Mouse (Mus musculus) adrenal gland, postnatal 36 days (tissue): ENCODE data around the gene Retnlb. TPM values are rescaled to one million over a fixed set of nuclear protein-coding genes. Genes with fewer than 3 reads are reported as not detected.
"Not testable (repeated sequence)": the region's sequence is repeated elsewhere in the genome, so short reads cannot be mapped to it uniquely, and the experiment has no call there.

Experiments used
- DNase-seq, 2 experiments: peaks; one replicate each; pipeline ENCODE4 v3.0.0; 2021; ENCODE audit warnings: mixed read lengths in 1 of 2
- long read RNA-seq, 2 experiments: library from polyadenylated mRNA; stranded (forward); transcript quantifications; one replicate each; pipeline ENCODE4 v2.0.0; 2021; ENCODE audit warnings: borderline sequencing depth in 2 of 2
- total RNA-seq, 2 experiments: library from RNA; stranded (reverse); gene quantifications; 2 replicates each; pipeline ENCODE4 v1.2.3; 2021

Retnlb gene
- total RNA-seq: not detected
- long read RNA-seq, experiment 1: 0 reads
- long read RNA-seq, experiment 2: 0 reads

DNA sequence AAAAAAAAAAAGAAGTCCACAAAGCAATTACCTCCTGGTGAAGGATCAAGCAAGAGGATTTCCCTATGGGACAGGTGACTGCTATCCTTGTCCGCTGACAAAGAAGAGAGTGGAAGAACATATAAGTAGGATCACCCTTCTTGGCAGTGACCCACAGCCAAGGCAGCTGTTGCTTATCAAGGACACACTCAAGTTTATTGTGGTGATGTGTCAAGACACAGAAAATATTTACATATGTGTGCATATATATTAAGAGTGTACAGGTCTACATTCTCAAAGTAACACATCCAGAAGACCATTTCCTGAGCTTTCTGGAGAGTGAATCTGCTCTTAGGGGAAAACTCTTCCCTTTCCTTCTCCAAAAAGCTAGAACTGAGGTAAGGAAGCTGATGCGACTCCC, at the start of gene Retnlb:
TSS of gene Retnlb (plus strand) at position 162 of the 400 bp plus-strand sequence.
- DNase-seq: no peak

DNA sequence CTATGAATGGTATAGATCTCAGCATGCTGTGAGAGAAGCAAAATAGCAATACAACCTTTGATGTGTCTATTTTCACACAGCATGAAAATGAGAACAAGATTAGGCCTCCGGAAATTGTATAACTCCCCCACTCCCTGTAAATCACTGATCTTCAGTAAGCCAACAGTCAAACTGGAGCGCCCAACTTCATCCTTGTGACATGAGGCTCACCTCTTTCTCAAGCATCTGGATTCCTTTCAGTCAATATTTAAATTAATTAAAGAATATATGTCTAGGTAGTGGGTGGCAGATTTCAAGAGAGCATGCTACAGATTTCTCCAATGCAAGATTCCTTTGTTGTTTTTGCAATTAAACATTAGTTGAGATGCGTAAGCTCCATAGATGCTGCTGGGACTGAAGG, 47.5 kb upstream of the Retnlb start:
- no peak for DNase-seq

DNA sequence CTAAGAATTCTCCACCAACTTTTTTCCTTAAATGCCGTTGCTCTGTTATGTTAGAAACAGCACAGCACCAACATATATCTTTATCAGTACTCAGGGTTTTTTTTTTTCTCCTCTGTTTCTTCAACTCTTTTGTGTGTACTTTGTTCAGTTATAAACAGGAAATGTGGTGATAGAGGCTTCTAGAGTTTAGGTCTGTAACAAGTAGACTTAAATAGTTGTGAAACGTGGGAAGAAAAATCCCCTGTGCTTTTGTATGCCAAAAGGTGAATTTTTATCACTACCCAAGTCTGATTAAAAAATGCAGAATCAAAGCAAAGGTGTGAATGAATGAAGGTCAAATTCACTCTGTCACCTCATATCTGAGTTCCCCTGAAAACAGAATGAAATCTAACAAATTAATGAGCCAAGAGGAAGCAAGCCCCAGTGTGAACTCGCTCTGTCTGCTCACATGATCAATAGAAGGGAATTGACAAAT, 44.6 kb upstream of the Retnlb start, which contains the start of gene Trat1:
TSS of gene Trat1 (minus strand) at position 51 of the 475 bp plus-strand sequence.
- DNase-seq: no peak

DNA sequence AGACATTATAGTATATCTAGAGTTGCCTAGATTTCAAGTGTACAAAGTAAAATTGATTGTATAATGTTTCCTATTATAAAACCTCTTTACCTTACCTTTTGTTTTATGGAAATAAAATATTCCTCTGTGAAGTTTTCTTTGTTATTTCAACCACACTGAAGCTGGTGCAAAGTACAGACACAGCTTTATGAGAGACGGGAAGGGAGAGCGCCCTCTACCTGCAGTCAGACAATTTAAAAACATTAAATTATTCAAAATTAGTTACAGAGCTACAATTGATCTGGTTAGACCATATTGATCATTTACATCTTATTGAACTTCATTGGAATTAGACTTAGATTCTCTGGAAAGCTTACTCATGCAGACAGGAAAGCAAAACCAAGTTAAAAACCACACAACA, 39.4 kb upstream of the Retnlb start:
- no peak for DNase-seq

DNA sequence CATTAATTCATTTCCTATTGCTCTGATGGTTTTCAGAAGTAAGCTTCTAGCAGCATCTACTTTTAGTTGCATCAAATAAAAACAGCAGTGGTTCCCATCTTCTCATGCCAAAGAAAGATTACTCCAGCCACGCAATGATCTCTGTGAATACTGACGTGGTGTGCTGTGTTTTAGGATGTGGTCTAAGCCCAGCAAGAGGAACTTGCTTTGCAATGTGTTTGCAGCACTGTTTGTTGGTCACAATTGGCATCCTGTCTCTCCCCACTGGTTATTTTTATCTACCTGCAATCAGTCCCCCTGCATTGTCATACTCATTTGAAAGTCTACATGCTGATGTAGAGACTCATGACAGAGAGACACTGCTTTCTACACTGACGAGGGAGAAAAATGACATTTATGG, 30.4 kb upstream of the Retnlb start:
- DNase-seq: no peak

DNA sequence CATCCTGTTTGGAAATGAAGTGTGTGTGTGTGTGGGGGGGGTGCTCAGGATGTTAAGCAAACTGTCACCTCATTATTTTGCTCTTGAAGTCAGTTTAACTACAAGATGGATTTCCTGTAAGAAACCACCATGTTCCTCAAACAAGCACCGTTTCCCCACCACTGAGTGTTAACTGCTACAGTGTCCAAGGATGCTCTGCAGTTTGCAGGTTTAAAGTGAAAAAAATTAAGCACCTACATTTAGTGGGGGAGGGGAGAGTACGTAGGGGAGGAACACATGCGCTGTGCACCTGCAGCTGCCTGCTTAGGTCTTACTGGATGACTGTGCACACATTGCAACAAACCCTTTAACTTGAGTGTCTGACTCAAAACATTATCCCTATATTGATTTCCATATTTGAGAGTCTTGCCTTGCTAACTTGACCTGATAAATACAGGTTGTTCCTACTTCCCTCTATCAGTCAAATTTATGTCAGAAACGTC, 27.9 kb upstream of the Retnlb start:
- no peak for DNase-seq

DNA sequence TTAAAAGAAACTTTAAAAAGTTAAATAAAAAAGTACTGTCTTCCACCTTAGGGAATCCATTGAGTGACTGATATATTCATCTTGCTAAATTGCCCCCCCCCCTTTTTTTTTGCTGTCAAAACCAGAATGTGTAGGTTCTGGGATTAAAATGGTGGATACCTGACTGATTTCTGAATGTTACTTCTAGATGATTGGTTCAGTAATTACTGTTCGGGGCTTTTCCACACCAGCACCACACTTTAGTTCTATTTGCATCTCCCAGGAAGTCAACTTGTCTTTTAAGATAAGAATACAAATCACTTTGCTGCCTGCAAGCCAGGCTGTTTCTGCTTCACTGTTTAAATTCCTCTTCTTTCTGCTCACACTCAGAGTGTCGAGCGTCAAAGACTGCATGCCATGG, 18.4 kb upstream of the Retnlb start:
- no peak for DNase-seq

DNA sequence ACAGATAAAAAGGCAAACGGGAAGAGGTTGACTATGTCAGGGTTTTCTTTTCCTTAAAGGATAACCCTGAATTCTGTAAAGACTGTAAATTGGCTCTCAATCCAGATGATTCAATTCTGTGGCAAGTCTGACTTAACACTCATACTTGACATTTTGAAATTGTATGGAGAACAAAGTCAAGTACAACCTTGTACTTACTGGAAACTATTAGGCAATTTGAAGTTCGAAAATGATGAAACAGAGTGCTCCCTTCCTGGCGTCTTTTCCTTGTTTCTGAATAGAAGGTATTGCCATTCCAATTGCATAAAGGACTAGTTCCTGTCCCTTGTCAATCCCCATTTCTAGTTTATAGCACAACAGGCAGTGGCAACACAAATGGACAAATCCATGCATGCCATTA, 17.2 kb upstream of the Retnlb start:
- DNase-seq: no peak

DNA sequence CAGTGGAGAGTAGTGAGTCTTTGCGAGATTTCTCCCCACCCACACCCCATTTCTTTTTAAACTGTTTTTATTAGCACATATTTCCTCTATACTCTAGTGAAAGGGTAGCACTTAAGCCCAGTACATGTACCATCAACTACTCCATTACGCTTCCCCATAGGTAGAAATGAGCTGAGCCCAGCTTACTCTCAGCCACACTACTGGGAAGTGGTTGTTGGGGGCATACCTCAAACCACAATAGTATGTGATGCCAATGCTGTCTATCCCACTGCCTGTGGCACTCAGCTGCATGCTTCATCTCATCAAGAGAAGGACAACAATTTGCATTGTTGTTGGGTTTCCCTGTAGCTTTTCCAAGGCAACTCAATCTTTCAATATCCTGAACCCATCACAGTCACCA, 15.8 kb upstream of the Retnlb start:
- DNase-seq: no peak

DNA sequence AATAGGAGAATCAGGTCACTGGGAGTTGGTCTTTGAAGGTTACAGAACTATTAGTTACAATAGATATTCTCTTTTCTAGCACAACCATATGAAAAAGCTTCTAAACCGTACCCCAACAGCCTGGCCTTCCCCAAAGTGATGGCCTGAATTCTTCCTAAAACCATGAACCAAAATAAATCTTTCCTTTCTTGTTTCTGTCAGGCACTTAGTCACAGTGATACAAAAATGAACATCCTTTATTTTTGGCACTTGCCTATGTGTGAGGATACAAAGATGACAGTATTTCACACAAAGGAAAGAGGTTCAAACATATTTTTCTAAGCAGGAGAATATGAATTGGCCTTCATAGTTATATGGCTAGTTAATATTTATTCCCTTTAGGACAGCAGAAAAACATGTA, 11.2 kb upstream of the Retnlb start:
- DNase-seq: no peak

DNA sequence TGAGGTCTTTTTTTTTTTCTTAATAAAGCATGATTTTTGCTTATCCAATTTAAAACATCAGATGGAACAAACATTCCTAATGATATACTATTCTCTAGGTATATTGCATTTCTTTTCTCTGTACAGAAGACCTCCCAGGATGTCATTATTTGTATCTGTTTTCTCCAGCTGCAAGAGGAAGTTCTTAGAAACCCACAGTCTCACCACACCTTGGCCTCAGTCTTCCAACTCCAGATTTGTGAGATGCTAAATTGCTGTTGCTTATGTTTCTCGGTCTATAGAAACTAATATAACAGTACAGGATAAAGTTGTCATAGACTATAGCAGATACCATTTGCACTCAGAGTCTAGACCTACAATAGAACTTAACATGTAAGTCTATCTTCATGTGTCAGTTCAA, 10.1 kb upstream of the Retnlb start:
- no peak for DNase-seq

DNA sequence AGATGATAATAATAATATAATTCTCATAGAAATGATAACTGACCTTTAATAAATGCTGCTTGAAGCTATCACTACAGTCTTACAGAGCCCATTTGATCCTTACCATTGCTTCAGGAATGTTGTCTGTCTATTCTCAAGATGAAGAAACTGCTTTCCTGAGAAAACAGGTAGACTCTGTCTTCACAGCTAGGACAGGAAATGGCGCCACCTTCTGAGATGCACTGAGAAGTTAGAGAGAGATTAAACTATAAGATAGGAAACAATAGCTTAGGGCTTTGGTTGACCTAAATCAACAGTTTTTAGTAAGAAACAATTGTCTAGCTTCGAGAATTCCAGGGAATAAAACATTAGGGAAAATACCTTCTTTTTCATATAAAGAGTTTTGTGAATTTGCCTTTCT, 7.3 kb upstream of the Retnlb start:
- peak; percentile 7 to 31 for DNase-seq

DNA sequence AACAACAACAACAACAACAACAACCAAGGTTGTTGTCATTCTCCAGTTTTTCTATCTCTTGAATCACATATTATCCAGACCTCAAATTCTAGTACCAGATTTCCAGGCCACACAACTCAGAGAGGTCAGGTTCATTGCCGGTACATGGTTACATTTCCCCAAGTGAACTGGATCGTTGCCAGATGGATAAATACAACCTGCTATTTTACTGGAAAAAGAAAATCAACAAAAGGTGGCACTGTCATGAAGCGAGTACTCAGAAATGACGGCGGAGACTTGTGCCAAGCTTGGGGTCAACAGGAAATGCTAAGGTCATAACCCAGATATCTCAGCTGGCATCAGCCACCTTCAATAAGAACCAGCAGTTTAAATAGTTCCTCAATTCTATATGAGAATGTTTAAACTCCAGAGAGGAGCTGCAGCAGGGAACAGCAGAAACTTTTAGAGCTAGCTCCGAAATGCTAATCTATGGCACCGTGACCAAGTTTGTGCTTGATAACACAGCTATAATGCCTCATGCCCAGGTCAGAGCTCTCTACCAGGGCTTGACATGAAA, 4.7 kb upstream of the Retnlb start:
- DNase-seq: no peak

DNA sequence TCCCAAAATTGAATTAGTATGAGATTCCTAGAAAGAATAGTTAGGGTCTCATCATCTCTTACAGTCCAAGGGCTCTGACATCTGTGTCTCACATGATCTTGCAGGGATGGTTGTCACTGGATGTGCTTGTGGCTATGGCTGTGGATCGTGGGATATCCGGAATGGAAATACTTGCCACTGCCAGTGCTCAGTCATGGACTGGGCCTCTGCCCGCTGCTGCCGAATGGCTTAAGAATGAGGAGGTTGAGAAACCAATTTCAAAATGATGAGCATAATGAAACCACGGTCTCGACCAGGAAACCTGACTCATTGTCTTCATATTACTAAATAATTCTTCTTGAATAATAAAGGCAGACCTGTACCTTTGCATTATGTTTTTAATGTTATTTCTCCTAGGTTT, 1.9 kb downstream of the Retnlb start:
- DNase-seq: peak in 1 of 2 experiments; percentile 15

DNA sequence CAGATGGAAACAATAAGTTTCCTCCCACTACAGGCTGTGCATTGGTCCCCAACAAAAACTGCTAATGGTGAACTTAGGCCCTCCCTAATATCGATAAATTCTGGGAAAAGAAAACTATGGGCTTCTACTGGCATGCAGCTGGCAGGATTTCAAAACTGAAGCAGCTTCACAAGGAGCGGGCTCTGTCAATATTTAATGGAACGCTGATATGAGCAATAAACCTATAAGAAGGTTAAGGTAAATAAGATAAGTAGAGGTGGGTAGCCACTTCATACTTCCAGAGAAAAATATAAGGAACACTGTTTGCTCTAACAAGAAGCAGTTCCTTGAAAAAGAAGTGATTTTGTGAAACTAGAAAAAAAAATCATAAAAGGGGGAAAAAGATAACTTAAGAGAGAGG, 9.8 kb downstream of the Retnlb start:
- no peak for DNase-seq

DNA sequence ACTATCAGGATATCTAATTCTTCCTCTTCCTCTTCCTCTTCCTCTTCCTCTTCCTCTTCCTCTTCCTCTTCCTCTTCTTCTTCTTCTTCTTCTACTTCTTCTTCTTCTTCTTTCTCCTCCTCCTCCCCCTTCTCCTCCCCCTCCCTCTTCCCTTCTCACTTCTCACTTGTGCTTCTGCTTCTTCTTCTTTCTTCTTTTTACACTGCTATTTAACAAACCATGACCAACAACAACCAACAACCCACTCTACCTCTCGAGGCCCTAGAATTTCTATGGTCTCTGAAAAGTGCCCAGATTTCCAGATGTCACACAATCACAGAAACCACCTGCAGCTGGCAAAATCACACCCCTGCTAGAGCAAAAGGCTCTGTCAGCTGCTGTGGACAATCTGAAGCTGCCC, 11.0 kb downstream of the Retnlb start:
- DNase-seq: no peak

DNA sequence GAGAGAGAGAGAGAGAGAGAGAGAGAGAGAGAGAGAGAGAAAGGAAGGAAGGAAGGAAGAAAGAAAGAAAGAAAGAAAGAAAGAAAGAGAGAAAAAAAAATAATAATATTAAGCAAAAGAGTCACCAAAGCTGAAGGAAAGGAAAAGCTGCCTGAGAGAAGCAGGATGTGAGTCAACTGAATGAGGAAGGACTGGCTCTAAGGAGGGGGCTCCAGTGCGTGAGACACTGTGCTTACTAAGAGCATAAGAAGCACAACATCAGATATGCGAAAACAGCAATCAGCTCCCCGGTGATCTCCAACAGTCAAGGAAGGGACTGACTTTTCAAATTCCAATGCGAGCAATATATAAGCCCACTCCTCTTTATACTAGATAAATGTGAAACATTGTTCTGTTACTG, 12.4 kb downstream of the Retnlb start:
- no peak for DNase-seq

DNA sequence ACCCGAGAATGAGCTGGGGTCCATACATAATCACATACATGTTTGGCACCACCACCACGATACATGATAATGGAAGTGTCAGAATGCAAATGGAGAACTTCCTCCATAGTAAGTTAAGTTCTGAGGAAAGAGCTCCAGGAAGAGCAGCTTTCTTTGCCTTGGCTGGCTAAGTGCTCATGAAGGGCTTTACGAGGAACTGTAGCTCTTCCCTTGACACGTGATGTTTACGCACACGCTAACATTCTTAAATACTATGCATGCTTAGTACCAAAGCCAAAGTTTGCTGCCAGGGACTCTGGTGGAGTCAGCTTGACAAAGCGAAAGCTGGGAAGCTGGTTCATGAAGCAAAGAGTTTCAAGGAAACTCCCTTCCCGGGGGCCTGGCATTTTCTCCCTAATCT, 15.4 kb downstream of the Retnlb start:
- DNase-seq: no peak

DNA sequence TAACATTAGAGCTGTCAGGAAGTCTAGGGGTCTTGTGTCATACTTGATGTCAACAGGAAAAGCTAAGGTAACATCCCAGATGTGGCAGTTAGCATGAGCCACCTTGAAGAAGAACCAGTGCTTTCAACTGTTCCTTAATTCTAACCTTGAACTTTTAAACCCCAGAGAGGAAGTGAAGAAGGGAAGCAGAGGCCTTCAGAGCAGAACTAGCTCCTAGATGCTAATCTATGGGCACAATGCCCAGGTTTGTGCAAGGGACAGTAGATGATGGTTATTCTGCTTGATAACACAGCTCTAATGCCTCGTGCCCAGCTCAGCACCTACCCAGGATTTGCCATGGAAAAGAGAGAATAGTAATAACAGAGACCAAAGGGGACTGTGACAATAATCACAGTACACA, 17.0 kb downstream of the Retnlb start:
- DNase-seq: not testable (repeated sequence)

DNA sequence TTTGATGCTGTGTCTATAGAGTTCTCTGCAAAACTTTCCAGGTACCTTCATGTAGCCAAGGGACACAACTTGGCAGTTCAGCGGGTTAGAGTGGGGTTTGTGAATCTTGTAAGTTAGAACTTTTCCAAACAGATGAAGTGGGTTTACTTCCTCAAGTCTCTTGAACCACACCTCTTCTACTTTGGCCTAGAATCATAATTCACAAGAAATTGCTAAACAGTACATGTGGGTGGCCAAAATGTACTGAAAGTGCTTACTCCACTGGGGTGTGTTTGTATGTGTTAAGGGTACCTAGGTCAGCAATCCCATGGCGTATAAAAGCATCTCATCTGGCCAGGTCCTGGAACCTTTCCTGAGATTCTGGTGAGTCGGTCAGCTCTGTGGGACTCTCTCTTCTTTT, 25.6 kb downstream of the Retnlb start, which contains the start of gene Retnla:
TSS of gene Retnla (plus strand) at position 286 of the 400 bp plus-strand sequence.
- no peak for DNase-seq

DNA sequence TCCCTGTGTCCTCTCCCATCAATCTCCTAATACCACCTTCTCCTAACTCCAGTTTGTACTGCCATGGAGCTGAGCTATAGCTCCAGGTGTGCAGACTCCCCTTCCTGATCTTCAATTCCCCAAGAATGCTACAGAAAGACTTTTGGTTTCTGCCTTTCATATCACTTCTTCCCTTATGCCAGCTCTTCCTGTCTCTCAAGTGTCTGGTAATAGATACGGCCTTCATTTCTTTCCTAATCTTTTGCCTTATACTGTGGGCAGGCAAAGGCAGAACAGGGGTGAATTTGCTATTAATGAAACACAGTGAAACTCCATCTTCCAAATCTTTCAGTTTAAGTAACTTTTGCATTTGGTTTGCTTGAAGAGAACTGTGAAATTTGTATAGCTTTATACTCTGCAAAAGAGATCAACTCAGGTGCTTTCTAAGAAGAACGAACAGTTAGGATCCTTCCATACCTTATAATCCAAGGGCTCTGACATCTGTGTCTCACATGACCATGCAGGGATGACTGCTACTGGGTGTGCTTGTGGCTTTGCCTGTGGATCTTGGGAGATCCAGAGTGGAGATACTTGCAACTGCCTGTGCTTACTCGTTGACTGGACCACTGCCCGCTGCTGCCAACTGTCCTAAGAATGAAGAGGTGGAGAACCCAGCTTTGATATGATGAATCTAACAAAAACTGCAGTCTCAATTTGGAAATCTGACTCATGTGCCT, 27.2 kb downstream of the Retnlb start:
- DNase-seq: no peak

DNA sequence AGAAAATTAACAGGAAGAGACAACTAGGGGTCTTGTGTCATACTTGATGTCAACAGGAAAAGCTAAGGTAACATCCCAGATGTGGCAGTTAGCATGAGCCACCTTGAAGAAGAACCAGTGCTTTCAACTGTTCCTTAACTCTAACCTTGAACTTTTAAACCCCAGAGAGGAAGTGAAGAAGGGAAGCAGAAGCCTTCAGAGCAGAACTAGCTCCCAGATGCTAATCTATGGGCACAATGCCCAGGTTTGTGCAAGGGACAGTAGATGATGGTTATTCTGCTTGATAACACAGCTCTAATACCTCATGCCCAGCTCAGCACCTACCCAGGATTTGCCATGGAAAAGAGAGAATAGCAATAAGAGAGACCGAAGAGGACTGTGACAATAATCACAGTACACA, 48.3 kb downstream of the Retnlb start:
- DNase-seq: peak; percentile 2

DNA sequence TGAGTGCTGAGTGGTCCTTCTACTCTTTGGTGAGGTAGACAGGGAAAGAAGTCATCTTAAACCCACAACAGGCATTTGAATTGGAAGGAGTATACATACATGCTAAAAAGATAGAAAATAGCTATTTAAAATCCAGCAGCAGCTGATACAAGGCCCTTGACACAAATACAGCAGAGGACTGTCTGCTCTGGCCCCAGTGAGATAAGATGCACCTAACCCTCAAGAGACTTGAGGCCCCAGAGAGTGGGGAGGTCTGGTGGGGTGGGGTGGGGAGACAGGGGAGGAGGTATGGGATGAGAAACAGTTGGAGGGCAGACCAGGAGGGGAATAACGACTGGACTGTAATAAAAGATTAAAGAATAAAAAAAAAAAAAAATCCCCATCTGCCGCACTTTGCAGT, 51.0 kb downstream of the Retnlb start:
- no peak for DNase-seq
